Mouse (Mus musculus): ENCODE measurements around the gene Fam122b. TPM values are rescaled to one million over a fixed set of nuclear protein-coding genes. Genes with fewer than 3 reads are reported as not detected.

Gene Fam122b
- polyA plus RNA-seq, 1 experiment: 2.0 TPM

DNA sequence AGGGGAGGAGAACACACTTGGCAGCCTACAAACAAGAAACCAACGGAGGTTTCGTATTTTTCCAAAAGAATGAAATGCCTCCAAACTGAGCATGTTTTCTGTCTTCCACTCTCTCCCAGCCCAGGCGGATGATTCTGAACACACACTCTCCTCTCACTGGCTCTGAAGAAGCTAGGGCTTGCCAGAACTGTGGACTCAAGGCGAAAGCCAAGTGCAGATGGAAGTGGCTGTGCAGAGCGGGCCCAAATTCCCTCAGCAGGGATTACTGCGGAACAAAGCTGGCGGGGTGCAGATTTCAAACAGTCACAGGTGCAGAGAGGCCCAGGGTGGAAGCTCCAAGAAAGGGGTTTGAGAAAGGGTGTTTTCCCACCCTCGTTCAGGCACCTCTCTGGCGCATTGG is 48.8 kb downstream of the Fam122b start:
- H3K27me3 ChIP-seq (ENCODE audit: control insufficient read depth, insufficient read depth, low read length): no peaks in the 10 kb centered on the region
- no peak overlapping the region for H3K4me3 ChIP-seq (ENCODE audit: low read depth, low read length)
- no peaks in the 10 kb centered on the region for H3K36me3 ChIP-seq (ENCODE audit: control insufficient read depth, insufficient read depth, low read length)
- WGBS: 82% methylated on average over 9 of the region's 9 CpGs
- no peaks in the 10 kb centered on the region for H3K4me1 ChIP-seq (ENCODE audit: control insufficient read depth, insufficient read depth, insufficient read length, low read length)
- no peak overlapping the region for H3K27ac ChIP-seq (ENCODE audit: insufficient read depth, low read depth, low read length)
- TF ChIP-seq POLR2A (IDR thresholded peaks at IDR 0.05; ENCODE audit: low read depth, low read length) (no peak), CTCF (IDR thresholded peaks at IDR 0.05; ENCODE audit: extremely low read depth, insufficient read length, insufficient replicate concordance, low read depth, low read length) (no peak)

DNA sequence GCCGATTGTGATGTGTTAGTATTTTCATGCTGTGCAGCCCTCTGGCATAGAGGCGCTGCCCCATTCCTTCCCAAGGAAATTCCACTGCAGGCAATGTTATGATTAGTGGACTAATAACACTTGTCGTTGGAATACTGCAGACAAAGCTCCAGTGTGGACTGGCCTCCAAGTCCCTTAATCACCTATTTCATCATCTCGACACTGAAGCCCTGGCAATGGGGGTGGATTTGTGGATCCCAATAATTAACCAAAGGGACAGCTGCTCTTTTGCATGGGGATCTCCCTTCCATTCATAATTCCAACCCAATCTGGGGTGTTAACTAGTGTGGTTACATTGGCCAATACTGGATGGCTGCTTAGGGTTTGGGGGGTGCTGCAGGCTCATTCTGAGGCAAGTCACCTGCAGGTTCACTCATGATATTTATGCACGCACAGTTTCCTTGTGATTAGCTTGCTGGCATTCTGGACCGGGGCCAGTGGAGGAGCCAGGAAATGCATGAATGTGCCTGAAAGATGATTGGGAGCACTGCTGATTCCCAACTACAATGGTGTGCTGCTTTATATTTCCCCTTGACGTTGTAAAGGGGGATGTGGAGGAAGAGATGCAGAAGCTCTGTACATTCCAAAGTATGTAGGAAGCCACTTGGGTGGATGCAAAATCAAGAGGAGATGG is 54.9 kb downstream of the Fam122b start:
- Histone ChIP-seq H3K36me3 (ENCODE audit: control insufficient read depth, insufficient read depth, low read length) (no peaks in the 10 kb centered on the region), H3K27me3 (ENCODE audit: control insufficient read depth, insufficient read depth, low read length) (no peaks in the 10 kb centered on the region), H3K4me1 (ENCODE audit: control insufficient read depth, insufficient read depth, insufficient read length, low read length) (no peaks in the 10 kb centered on the region), H3K4me3 (ENCODE audit: low read depth, low read length) (no peak overlapping the region), H3K27ac (ENCODE audit: insufficient read depth, low read depth, low read length) (no peak overlapping the region)
- 47% methylated on average over 7 of the region's 7 CpGs for WGBS
- TF ChIP-seq POLR2A (IDR thresholded peaks at IDR 0.05; ENCODE audit: low read depth, low read length) (no peak), CTCF (IDR thresholded peaks at IDR 0.05; ENCODE audit: extremely low read depth, insufficient read length, insufficient replicate concordance, low read depth, low read length) (no peak)

DNA sequence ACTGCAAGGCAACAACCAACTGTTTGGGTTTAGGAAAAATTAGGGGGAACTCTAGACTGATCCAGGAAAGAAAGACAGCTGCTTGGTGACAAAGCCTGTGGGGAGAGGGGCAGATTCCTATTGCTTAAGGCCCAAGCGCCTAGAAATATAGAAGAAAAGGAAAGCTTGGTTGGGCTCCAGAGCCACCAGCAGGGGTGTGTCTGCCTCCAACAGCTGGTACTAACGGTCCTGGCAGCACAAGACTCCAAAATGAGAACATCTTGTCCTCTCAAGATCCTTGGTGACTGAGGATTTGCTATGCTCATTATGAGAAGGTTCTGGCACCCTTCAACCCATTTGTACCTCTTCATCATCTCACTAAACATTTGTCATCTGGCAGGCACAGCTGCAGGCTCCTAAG is 55.8 kb downstream of the Fam122b start:
- Histone ChIP-seq H3K36me3 (ENCODE audit: control insufficient read depth, insufficient read depth, low read length) (no peaks in the 10 kb centered on the region), H3K27me3 (ENCODE audit: control insufficient read depth, insufficient read depth, low read length) (no peaks in the 10 kb centered on the region), H3K4me1 (ENCODE audit: control insufficient read depth, insufficient read depth, insufficient read length, low read length) (no peaks in the 10 kb centered on the region), H3K27ac (ENCODE audit: insufficient read depth, low read depth, low read length) (no peak overlapping the region), H3K4me3 (ENCODE audit: low read depth, low read length) (no peak overlapping the region)
- TF ChIP-seq CTCF (IDR thresholded peaks at IDR 0.05; ENCODE audit: extremely low read depth, insufficient read length, insufficient replicate concordance, low read depth, low read length): no peak
- TF ChIP-seq POLR2A (IDR thresholded peaks at IDR 0.05; ENCODE audit: low read depth, low read length): no peak
- 66% methylated on average over 2 of the region's 2 CpGs for WGBS

DNA sequence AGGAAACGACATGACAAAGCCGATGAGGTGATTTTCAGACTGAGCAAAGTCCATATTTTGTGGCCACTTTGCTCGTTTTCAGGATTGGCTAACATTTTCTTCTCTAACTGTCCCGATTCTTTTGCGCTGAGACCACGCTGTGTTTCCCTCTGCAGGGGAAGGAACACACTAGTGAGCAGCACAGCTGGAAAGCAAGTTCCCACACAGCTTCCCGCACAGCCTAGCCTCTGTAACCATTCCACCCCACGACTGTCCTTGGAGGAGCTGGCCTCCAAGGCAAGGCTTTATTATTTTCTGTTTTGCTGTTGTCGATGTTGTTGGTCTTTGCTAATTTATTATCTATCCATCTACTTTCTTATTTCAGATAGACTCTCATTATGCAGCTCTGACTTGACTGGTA is 57.1 kb downstream of the Fam122b start:
- Histone ChIP-seq H3K36me3 (ENCODE audit: control insufficient read depth, insufficient read depth, low read length) (no peaks in the 10 kb centered on the region), H3K27me3 (ENCODE audit: control insufficient read depth, insufficient read depth, low read length) (no peaks in the 10 kb centered on the region), H3K4me1 (ENCODE audit: control insufficient read depth, insufficient read depth, insufficient read length, low read length) (no peaks in the 10 kb centered on the region), H3K27ac (ENCODE audit: insufficient read depth, low read depth, low read length) (no peak overlapping the region), H3K4me3 (ENCODE audit: low read depth, low read length) (no peak overlapping the region)
- TF ChIP-seq CTCF (IDR thresholded peaks at IDR 0.05; ENCODE audit: extremely low read depth, insufficient read length, insufficient replicate concordance, low read depth, low read length) (no peak), POLR2A (IDR thresholded peaks at IDR 0.05; ENCODE audit: low read depth, low read length) (no peak)
- 33% methylated on average over 9 of the region's 9 CpGs for WGBS

DNA sequence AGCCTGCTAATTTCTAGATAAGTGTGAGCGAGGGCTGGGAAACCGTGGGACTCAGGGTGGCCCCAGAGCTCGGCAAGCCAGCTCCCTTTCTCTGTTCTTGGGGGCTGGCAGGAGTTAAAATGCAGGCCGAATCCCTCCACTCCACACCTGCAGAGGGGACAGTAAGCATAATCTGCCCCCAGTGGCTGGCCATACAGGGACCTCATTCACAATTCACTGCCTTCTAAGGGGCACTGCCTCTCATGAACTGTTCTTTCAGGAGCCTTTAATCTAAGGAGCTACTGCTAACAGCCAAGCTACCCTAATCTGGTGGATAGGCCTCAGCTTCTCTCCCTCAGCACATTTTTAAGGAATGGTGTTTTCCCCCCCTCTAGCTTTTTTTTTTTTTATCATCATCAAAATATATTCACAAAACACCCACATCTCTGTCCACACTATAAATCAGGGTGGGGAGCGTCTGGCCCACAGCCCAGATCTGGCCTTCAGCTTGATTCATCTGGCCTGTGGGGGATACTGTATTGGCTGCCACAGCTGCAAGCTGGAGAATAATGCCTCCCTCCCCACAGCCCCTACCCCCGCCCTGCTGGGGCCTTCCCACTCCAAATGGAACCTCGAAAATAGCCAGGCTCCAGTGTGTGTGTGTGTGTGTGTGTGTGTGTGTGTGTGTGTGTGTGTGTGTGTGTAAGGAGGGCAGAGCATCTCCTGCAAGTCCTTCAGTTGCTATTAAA is 57.7 kb downstream of the Fam122b start:
- Histone ChIP-seq H3K4me1 (ENCODE audit: control insufficient read depth, insufficient read depth, insufficient read length, low read length) (no peaks in the 10 kb centered on the region), H3K36me3 (ENCODE audit: control insufficient read depth, insufficient read depth, low read length) (no peaks in the 10 kb centered on the region), H3K27ac (ENCODE audit: insufficient read depth, low read depth, low read length) (no peak overlapping the region), H3K27me3 (ENCODE audit: control insufficient read depth, insufficient read depth, low read length) (no peaks in the 10 kb centered on the region), H3K4me3 (ENCODE audit: low read depth, low read length) (no peak overlapping the region)
- WGBS: 55% methylated on average over 7 of the region's 7 CpGs
- TF ChIP-seq POLR2A (IDR thresholded peaks at IDR 0.05; ENCODE audit: low read depth, low read length) (no peak), CTCF (IDR thresholded peaks at IDR 0.05; ENCODE audit: extremely low read depth, insufficient read length, insufficient replicate concordance, low read depth, low read length) (no peak)

DNA sequence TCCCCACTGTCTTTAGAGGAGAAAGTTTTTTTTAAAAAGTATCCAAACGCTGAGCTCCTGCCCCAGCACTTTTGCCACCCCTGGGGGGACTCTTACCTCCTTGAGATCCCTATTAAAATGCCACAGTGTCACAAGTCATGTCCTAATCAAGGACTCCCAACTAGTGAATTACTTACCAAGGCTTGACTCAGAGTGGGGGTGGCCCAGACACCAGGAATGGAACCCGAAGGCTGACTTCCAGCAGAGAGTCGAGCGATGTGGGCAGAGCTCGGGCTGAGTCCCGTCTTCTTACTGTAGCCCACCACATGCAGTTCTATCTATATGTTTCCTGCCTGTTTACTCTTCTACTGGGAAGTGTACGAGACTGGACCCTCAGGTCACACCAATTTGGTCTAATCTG is 60.2 kb downstream of the Fam122b start:
- no peak overlapping the region for H3K27ac ChIP-seq (ENCODE audit: insufficient read depth, low read depth, low read length)
- 85% methylated on average over 7 of the region's 7 CpGs for WGBS
- no peaks in the 10 kb centered on the region for H3K27me3 ChIP-seq (ENCODE audit: control insufficient read depth, insufficient read depth, low read length)
- TF ChIP-seq POLR2A (IDR thresholded peaks at IDR 0.05; ENCODE audit: low read depth, low read length): no peak
- no peak for TF ChIP-seq CTCF (IDR thresholded peaks at IDR 0.05; ENCODE audit: extremely low read depth, insufficient read length, insufficient replicate concordance, low read depth, low read length)
- H3K36me3 ChIP-seq (ENCODE audit: control insufficient read depth, insufficient read depth, low read length): no peaks in the 10 kb centered on the region
- no peaks in the 10 kb centered on the region for H3K4me1 ChIP-seq (ENCODE audit: control insufficient read depth, insufficient read depth, insufficient read length, low read length)
- no peak overlapping the region for H3K4me3 ChIP-seq (ENCODE audit: low read depth, low read length)

DNA sequence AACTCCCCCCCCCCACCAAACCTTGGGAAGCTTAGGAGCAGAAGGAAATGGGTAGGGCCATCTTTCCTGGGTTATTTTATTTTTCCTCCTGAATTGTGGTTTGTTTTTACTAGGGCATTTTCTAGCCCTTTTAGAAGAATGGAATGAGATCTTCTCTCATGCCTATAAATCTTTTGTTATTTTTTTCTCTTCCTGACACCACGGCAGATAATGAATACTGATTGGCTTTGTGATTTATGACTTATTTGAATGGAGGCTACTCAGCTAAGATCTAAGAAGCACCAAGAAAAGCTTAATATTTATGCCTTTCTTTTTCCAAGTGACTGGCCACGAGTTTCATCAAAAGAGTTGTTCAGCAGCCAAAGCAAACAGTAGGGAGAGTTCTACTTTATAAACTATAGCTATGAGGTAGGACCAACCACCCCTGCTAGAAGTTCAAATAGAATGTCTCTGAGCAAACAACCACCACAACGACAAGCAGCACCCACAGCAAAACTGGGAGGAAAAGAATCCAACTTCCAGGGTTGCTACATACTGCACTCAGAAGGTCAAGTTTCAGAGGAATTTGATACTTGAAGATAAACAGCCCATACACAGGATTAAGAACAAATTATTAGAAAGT is 64.8 kb downstream of the Fam122b start:
- TF ChIP-seq CTCF (IDR thresholded peaks at IDR 0.05; ENCODE audit: extremely low read depth, insufficient read length, insufficient replicate concordance, low read depth, low read length): no peak
- TF ChIP-seq POLR2A (IDR thresholded peaks at IDR 0.05; ENCODE audit: low read depth, low read length): no peak
- Histone ChIP-seq H3K27me3 (ENCODE audit: control insufficient read depth, insufficient read depth, low read length) (no peaks in the 10 kb centered on the region), H3K4me3 (ENCODE audit: low read depth, low read length) (no peak overlapping the region), H3K4me1 (ENCODE audit: control insufficient read depth, insufficient read depth, insufficient read length, low read length) (no peaks in the 10 kb centered on the region), H3K27ac (ENCODE audit: insufficient read depth, low read depth, low read length) (no peak overlapping the region), H3K36me3 (ENCODE audit: control insufficient read depth, insufficient read depth, low read length) (no peaks in the 10 kb centered on the region)
- 15% methylated on average over 3 of the region's 3 CpGs for WGBS

Measured in small intestine, adult 2 months (tissue).